Mouse (Mus musculus): ENCODE results near the gene Twf2.

Twf2 gene

DNA sequence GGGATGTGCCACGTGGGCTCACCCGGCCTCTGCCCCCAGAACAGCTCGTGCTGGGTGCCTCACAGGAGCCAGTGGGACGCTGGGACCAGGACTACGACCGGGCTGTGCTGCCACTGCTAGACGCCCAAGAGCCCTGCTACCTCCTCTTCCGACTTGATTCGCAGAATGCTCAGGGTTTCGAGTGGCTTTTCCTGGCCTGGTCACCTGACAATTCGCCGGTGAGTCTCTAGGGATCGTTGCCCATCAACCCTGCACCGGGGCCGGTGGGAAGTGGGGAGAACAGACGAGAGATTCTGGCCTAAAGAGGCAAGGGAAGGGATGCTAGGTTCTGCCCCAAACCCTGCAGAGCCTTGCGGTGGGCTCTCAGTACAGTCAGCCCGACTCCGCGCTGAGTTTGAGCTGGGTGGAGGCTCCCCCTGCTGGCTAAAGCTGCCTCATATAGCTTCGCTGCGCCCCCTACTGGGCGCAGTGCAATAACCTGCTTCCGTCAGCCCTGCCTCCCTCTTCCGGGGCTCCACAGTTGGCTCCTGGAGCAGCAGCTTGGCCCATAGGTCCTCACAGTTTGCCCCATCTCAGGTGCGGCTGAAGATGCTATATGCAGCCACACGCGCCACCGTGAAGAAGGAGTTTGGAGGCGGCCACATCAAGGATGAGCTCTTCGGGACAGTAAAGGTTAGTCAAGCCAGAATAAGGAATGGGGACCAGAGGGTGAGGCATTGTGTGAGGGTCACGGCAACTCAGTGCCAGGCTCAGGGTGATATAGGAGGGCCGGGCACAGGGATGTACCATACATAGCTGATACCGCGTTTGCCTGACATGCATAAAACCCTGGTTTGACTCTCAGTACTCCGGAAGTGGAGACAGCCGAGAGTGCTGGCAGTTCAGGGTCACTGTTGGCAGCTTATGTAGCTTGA, 9.0 kb downstream of the Twf2 start:
- DNase-seq (ENCODE audit: low spot score) = peak; percentile 96

GRCm38 (mm10) chr9:106212594-106212981, 9.7 kb downstream of the Twf2 start:
- DNase-seq (ENCODE audit: low spot score) = no peak

DNA sequence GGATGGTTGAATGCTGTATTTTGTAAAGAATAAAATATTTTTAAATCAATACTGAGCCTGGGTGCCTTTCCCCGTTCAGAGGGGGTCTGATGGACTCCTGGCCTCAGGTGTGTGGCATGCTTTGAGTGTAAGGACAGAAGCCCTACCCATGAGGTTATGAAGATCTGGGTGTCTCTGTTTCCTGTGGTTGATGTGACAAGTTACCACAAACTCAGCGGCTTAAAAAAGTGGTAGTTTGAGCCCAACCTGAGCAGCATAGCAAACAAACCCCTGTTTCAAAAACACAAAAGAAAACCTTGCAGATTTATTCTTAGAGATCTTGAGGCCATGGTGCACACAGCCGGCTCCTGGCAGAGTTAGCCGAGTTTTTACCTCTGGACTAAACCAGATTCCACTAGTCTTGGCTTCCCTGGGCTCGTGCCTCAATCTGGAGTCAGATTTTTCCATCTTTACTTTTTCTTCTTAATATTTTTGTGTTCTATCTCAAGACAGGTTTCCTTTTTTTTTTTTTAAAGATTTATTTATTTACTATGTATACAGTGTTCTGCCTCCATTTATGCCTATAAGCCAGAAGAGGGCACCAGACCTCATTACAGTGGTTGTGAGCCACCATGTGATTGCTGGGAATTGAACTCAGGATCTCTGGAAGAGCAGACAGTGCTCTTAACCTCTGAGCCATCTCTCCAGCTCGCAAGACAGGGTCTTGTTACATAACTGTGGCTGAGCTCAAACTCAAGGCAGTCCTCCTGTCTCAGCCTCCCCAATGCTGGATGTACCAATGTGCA, 12.6 kb downstream of the Twf2 start:
- no peak for DNase-seq (ENCODE audit: low spot score)

DNA sequence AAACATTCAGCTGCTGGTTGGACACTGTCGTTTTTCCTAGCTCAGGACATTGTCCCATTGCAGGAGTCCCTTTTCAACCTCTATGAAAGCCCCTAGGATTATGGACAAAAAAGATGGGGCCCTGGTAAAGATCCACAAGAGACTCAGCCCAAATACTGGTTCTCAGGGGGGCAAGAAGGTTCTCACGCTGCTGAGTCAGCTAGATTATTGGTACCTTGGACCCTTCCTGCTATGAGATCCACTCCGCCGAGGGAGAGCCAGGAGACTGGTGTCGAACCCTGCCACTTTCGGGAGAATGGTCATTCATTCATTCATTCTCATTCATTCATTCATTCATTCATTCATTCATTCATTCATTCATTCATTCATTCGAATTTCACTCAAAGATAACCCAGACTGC, 14.1 kb downstream of the Twf2 start:
- DNase-seq (ENCODE audit: low spot score) = no peak

GRCm38 (mm10) chr9:106220894-106221523, 18.1 kb downstream of the Twf2 start:
- DNase-seq (ENCODE audit: low spot score) = no peak

- DNase-seq (ENCODE audit: low spot score) = no peak
Observed at GRCm38 (mm10) chr9:106222261-106222851, 19.4 kb downstream of the Twf2 start, which contains the start of gene Tlr9. Tlr9 (plus strand) TSS chr9:106222598.

- DNase-seq (ENCODE audit: low spot score) = no peak
Observed at GRCm38 (mm10) chr9:106222994-106223393, 20.1 kb downstream of the Twf2 start.

DNA sequence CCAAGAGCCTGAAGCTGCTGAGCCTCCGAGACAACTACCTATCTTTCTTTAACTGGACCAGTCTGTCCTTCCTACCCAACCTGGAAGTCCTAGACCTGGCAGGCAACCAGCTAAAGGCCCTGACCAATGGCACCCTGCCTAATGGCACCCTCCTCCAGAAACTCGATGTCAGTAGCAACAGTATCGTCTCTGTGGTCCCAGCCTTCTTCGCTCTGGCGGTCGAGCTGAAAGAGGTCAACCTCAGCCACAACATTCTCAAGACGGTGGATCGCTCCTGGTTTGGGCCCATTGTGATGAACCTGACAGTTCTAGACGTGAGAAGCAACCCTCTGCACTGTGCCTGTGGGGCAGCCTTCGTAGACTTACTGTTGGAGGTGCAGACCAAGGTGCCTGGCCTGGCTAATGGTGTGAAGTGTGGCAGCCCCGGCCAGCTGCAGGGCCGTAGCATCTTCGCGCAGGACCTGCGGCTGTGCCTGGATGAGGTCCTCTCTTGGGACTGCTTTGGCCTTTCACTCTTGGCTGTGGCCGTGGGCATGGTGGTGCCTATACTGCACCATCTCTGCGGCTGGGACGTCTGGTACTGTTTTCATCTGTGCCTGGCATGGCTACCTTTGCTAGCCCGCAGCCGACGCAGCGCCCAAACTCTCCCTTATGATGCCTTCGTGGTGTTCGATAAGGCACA, 22.7 kb downstream of the Twf2 start:
- DNase-seq (ENCODE audit: low spot score) = no peak

GRCm38 (mm10) chr9:106226151-106226682, 23.3 kb downstream of the Twf2 start:
- peak; percentile 68 for DNase-seq (ENCODE audit: low spot score)

- DNase-seq (ENCODE audit: low spot score) = no peak
Observed at GRCm38 (mm10) chr9:106227790-106228429, 25.0 kb downstream of the Twf2 start.

DNA sequence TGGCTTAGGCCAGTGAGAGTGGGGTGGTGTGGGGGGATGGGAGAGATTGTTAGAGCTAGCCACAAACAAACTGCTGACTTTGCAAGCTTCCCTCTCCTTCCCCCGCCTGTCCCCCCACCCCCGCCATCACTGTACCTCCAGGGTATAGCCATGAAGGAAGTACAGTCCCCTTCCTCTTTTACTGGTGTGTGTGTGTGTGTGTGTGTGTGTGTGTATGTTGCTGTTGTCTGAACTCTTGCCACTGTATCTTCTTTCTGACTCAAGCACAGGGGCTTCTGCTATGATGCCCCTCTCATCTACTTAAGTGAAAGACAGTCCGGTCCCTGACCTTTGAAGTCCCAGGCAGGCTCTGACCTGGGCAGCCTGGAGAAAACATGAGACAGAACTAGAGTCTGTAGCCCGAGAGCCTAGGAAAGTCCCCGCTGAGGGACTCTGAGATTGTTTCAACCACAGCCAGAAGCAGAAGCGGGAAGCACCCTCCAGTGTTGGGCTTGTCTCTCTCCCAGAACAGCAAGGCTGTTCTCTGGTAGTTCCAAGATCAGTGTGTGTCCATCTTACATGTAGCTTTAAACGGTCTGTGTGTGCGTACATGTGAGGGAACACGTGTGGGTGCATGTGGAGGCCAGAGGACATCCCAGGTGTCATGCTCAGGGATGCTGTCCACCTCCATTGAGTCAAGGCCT, 27.3 kb downstream of the Twf2 start:
- DNase-seq (ENCODE audit: low spot score) = no peak

DNA sequence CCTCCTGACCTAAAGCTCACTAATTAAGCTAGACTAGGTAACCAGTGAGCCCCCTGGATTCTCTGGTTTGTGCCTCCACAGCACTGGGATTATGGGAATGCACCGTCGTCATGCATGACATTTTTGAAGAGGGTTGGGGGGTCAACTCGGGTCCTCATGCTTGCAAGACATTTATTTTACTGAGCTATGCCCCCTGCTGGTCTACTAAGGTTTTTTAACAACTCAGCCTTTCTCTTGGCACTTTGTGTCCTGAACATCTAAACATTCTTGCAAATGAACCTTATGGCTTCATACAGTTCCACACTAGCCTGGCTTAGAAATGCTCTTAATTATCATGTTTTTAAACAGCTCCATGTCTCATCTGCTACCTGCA, 27.8 kb downstream of the Twf2 start:
- DNase-seq (ENCODE audit: low spot score) = no peak

DNA sequence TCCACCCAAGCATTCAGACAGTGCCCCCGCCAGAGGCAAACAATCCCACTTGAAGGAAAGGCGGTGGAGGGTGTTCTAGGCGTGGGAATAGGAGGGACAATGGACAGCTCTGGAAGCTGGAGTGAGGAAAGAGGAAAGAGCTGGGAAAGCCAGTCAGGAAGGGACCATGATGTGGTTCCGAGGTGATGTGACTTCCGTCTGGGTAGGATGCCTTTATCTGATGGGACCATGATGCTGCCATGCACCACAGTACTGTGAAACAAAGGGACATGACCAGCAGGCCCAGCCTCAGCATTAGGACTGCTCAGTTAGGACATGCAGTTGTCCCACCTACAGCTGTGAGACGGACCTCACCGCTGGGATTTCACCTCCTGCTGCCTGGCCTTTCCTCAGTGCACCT, 28.3 kb downstream of the Twf2 start:
- no peak for DNase-seq (ENCODE audit: low spot score)

DNA sequence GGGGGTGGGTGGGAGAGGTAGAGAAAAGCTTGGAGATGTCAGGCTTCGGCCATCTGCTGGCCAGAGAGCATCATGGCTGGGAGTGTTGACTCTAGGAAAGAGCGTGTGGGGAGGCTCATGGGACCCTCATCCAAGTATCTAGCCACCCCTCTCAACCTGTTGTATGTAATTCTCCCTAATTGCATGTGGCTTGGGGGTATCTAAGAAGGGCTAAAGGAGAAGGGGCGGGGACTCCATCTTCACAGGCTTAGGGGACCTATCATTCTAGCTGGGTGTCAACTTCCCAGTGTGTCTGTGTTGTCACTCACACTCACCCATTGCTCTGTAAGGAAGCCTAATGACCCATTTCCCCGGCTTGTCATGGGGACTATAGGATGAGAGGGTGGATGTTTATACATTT, 28.9 kb downstream of the Twf2 start:
- DNase-seq (ENCODE audit: low spot score) = no peak

DNA sequence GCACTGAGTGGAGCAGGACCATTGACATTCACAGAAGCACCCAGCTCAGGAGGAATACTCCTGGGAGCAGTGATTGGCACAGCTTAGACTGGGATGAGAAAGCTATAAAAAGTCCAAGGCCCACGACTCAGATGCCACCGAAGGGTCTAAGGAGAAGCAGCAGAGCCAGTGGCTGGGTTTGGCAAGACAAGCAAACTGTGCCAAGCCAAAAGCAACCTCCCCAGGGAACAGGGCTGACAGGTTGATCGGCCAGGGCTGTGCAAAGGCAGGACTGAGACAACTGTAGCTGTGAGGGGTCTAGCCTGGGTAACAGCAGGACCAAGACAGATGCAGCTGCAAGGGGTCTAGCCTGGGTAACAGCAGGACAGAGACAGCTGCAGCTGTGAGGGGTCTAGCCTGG, 30.0 kb downstream of the Twf2 start:
- DNase-seq (ENCODE audit: low spot score) = no peak

DNA sequence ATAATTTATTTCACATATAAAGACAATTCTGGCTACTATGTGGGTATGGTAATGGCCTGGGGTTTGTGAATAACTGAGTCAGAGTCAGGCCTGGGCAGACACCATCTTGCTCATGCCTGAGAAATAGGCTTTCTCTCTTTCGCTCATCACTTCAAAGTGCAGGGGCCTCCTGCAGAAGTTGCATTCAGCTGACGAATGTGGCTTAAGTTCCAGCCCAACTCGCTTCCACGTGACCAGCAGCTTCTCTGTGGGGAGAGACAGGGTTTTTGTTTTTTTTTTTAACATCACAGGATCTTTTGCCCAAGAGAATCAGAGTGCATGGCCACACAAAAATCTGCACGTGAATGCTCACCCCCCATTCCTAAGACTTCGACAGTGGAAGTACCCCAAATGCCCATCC, 31.0 kb downstream of the Twf2 start:
- no peak for DNase-seq (ENCODE audit: low spot score)

DNA sequence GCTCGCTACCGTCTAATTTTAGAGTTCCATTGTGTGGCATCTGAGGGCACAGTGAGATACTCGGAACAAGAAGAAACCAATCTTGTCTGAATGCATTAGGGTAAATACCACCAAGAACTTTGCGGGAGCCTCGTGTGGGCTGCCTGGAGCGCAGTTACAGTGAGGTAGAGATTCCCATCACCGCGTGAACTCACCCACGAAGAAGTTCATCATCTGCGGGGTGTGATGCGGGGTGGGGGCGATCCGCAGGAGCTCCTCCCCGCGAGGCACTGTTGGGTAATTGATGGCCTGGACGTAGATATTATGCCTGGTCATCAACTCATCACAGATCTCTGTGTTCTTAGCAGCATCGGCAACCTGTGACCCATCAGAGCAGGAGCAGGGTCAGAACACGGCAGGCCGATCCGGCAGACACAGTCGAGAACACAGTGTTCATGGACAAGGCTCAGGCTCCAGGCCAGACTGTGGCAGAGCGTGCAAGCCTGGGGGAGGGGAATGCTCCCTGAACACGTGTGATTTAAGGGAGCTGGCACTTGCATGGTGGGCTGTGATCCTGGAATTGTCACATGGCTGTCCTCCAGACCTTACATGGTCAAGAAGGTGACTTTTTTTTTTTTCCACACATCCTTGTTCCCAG, 32.4 kb downstream of the Twf2 start:
- no peak for DNase-seq (ENCODE audit: low spot score)

DNA sequence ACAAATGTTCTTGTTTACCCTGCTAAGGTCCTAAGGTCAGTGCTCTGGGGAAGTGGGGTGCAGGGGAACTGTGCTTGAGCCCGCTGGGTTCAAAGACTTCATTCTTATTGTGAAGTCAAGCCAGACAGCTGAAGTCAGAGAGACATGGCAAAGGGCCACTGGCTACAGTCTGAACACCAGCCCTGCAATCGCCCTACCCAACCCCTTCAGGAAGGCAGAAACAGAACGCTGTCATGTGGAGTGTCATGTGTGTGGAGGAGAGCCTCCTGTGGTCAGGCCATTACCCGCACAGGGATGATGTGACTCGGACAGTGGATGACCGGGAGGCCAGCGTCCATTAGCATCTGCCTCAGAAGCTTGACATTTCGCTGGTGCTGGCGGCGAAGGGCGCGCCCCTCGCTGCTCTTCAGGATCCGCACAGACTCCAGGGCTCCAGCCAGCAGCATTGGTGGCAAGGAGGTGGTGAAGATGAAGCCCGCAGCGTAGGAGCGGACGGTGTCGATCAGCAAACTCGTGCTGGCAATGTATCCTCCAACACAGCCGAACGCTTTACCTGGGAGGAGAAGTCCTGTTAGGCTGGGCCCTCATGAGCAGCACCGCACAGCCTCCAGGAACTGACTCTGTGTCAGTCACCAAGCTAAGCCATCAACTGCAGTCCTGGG, 33.4 kb downstream of the Twf2 start:
- no peak for DNase-seq (ENCODE audit: low spot score)

DNA sequence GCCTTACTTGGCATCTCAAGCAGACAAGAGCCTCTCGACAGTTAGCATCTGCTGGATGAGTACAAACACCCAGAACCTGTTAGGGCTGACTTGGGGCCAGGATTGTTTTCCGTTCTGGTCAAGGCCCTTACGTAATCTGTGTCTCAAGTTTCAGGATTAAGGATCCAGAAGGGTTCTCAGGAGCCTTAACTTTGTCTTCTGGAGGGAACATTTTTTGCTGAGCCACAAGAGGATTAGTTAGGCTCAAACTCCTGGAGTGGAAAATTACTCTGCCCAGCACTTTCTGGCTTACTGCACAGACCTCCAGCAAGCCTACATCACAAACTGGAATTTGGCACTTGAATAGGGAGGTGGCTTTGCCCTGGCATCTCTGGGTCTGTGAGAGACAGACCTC, 33.9 kb downstream of the Twf2 start:
- DNase-seq (ENCODE audit: low spot score) = no peak

Data from embryo, embryonic 10.5 days (tissue).